Mouse (Mus musculus): ENCODE measurements around the gene Frem1. TPM values are rescaled to one million over a fixed set of nuclear protein-coding genes. Genes with fewer than 3 reads are reported as not detected.

Gene Frem1
- polyA plus RNA-seq, 1 experiment = 0.64 TPM

- H3K27me3 ChIP-seq (ENCODE audit: control insufficient read depth, insufficient read depth, low read length, poor library complexity, severe bottlenecking) = no peaks in the 10 kb centered on the region
- no peaks in the 10 kb centered on the region for H3K36me3 ChIP-seq (ENCODE audit: control insufficient read depth, insufficient read depth, low read length, poor library complexity, severe bottlenecking)
- H3K27ac ChIP-seq (ENCODE audit: insufficient read depth, low read length) = no peak overlapping the region
- TF ChIP-seq CTCF (IDR thresholded peaks at IDR 0.05; ENCODE audit: low read depth, low read length) = peak; percentile 65
- TF ChIP-seq POLR2A (IDR thresholded peaks at IDR 0.05; ENCODE audit: insufficient read depth, low read length) = no peak
- no peak overlapping the region for H3K9ac ChIP-seq (ENCODE audit: low read depth, poor library complexity, severe bottlenecking)
- H3K9me3 ChIP-seq (replicated peaks; ENCODE audit: control insufficient read depth, insufficient read depth, low read length, poor library complexity, severe bottlenecking) = no peaks in the 10 kb centered on the region
- H3K4me3 ChIP-seq (ENCODE audit: low read depth, low read length) = no peak overlapping the region
- peaks cover 3% of the 10 kb centered on the region for H3K4me1 ChIP-seq (ENCODE audit: control insufficient read depth, insufficient read depth, low read length)
These were observed 169.6 kb downstream of the Frem1 start for GRCm38 (mm10) chr4:82882500-82882899.

- H3K4me1 ChIP-seq (ENCODE audit: control insufficient read depth, insufficient read depth, low read length) = peaks cover 3% of the 10 kb centered on the region
- H3K36me3 ChIP-seq (ENCODE audit: control insufficient read depth, insufficient read depth, low read length, poor library complexity, severe bottlenecking) = no peaks in the 10 kb centered on the region
- H3K4me3 ChIP-seq (ENCODE audit: low read depth, low read length) = no peak overlapping the region
- TF ChIP-seq EP300 (IDR thresholded peaks at IDR 0.05; ENCODE audit: insufficient read depth, low read depth, low read length) (no peak), CTCF (IDR thresholded peaks at IDR 0.05; ENCODE audit: low read depth, low read length) (no peak), POLR2A (IDR thresholded peaks at IDR 0.05; ENCODE audit: insufficient read depth, low read length) (no peak)
- H3K27me3 ChIP-seq (ENCODE audit: control insufficient read depth, insufficient read depth, low read length, poor library complexity, severe bottlenecking) = no peaks in the 10 kb centered on the region
- H3K9ac ChIP-seq (ENCODE audit: low read depth, poor library complexity, severe bottlenecking) = no peak overlapping the region
- no peak overlapping the region for H3K27ac ChIP-seq (ENCODE audit: insufficient read depth, low read length)
- H3K9me3 ChIP-seq (replicated peaks; ENCODE audit: control insufficient read depth, insufficient read depth, low read length, poor library complexity, severe bottlenecking) = no peaks in the 10 kb centered on the region
These were observed 170.8 kb downstream of the Frem1 start for GRCm38 (mm10) chr4:82881366-82881765.

GRCm38 (mm10) chr4:82880243-82880642 is 171.9 kb downstream of the Frem1 start:
- H3K27ac ChIP-seq (ENCODE audit: insufficient read depth, low read length) = no peak overlapping the region
- H3K4me3 ChIP-seq (ENCODE audit: low read depth, low read length) = no peak overlapping the region
- H3K4me1 ChIP-seq (ENCODE audit: control insufficient read depth, insufficient read depth, low read length) = no peaks in the 10 kb centered on the region
- H3K36me3 ChIP-seq (ENCODE audit: control insufficient read depth, insufficient read depth, low read length, poor library complexity, severe bottlenecking) = no peaks in the 10 kb centered on the region
- TF ChIP-seq POLR2A (IDR thresholded peaks at IDR 0.05; ENCODE audit: insufficient read depth, low read length) = no peak
- no peak for TF ChIP-seq CTCF (IDR thresholded peaks at IDR 0.05; ENCODE audit: low read depth, low read length)
- TF ChIP-seq EP300 (IDR thresholded peaks at IDR 0.05; ENCODE audit: insufficient read depth, low read depth, low read length) = no peak
- no peak overlapping the region for H3K9ac ChIP-seq (ENCODE audit: low read depth, poor library complexity, severe bottlenecking)
- no peaks in the 10 kb centered on the region for H3K9me3 ChIP-seq (replicated peaks; ENCODE audit: control insufficient read depth, insufficient read depth, low read length, poor library complexity, severe bottlenecking)
- no peaks in the 10 kb centered on the region for H3K27me3 ChIP-seq (ENCODE audit: control insufficient read depth, insufficient read depth, low read length, poor library complexity, severe bottlenecking)

- H3K36me3 ChIP-seq (ENCODE audit: control insufficient read depth, insufficient read depth, low read length, poor library complexity, severe bottlenecking) = no peaks in the 10 kb centered on the region
- TF ChIP-seq EP300 (IDR thresholded peaks at IDR 0.05; ENCODE audit: insufficient read depth, low read depth, low read length) = no peak
- H3K9me3 ChIP-seq (replicated peaks; ENCODE audit: control insufficient read depth, insufficient read depth, low read length, poor library complexity, severe bottlenecking) = no peaks in the 10 kb centered on the region
- no peaks in the 10 kb centered on the region for H3K27me3 ChIP-seq (ENCODE audit: control insufficient read depth, insufficient read depth, low read length, poor library complexity, severe bottlenecking)
- no peak overlapping the region for H3K27ac ChIP-seq (ENCODE audit: insufficient read depth, low read length)
- H3K9ac ChIP-seq (ENCODE audit: low read depth, poor library complexity, severe bottlenecking) = no peak overlapping the region
- H3K4me1 ChIP-seq (ENCODE audit: control insufficient read depth, insufficient read depth, low read length) = no peaks in the 10 kb centered on the region
- H3K4me3 ChIP-seq (ENCODE audit: low read depth, low read length) = no peak overlapping the region
These were observed 173.0 kb downstream of the Frem1 start for GRCm38 (mm10) chr4:82879152-82879551.

GRCm38 (mm10) chr4:82876656-82877055 is 175.5 kb downstream of the Frem1 start:
- Histone ChIP-seq H3K9me3 (replicated peaks; ENCODE audit: control insufficient read depth, insufficient read depth, low read length, poor library complexity, severe bottlenecking) (no peaks in the 10 kb centered on the region), H3K27ac (ENCODE audit: insufficient read depth, low read length) (no peak overlapping the region), H3K4me3 (ENCODE audit: low read depth, low read length) (no peak overlapping the region), H3K36me3 (ENCODE audit: control insufficient read depth, insufficient read depth, low read length, poor library complexity, severe bottlenecking) (no peaks in the 10 kb centered on the region), H3K9ac (ENCODE audit: low read depth, poor library complexity, severe bottlenecking) (no peak overlapping the region), H3K27me3 (ENCODE audit: control insufficient read depth, insufficient read depth, low read length, poor library complexity, severe bottlenecking) (no peaks in the 10 kb centered on the region), H3K4me1 (ENCODE audit: control insufficient read depth, insufficient read depth, low read length) (peaks cover 2% of the 10 kb centered on the region)
- TF ChIP-seq POLR2A (IDR thresholded peaks at IDR 0.05; ENCODE audit: insufficient read depth, low read length) (no peak), CTCF (IDR thresholded peaks at IDR 0.05; ENCODE audit: low read depth, low read length) (no peak), EP300 (IDR thresholded peaks at IDR 0.05; ENCODE audit: insufficient read depth, low read depth, low read length) (no peak)

- Histone ChIP-seq H3K36me3 (ENCODE audit: control insufficient read depth, insufficient read depth, low read length, poor library complexity, severe bottlenecking) (no peaks in the 10 kb centered on the region), H3K27me3 (ENCODE audit: control insufficient read depth, insufficient read depth, low read length, poor library complexity, severe bottlenecking) (no peaks in the 10 kb centered on the region), H3K27ac (ENCODE audit: insufficient read depth, low read length) (no peak overlapping the region), H3K9me3 (replicated peaks; ENCODE audit: control insufficient read depth, insufficient read depth, low read length, poor library complexity, severe bottlenecking) (no peaks in the 10 kb centered on the region), H3K9ac (ENCODE audit: low read depth, poor library complexity, severe bottlenecking) (no peak overlapping the region), H3K4me1 (ENCODE audit: control insufficient read depth, insufficient read depth, low read length) (peaks cover 2% of the 10 kb centered on the region), H3K4me3 (ENCODE audit: low read depth, low read length) (no peak overlapping the region)
- TF ChIP-seq POLR2A (IDR thresholded peaks at IDR 0.05; ENCODE audit: insufficient read depth, low read length) = no peak
- TF ChIP-seq CTCF (IDR thresholded peaks at IDR 0.05; ENCODE audit: low read depth, low read length) = no peak
- TF ChIP-seq EP300 (IDR thresholded peaks at IDR 0.05; ENCODE audit: insufficient read depth, low read depth, low read length) = no peak
These were observed 176.6 kb downstream of the Frem1 start for GRCm38 (mm10) chr4:82875532-82875931.
